Mouse (Mus musculus) C2C12 (cell line): Measurements from ENCODE around the gene Clns1a.

Experiments used
- CTCF ChIP-seq: IDR thresholded peaks from one replicate; pipeline ENCODE4 v1.5.1; 2011; ENCODE audit not compliant: control insufficient read depth, insufficient read depth, insufficient read length
- MAX ChIP-seq: IDR thresholded peaks from one replicate; pipeline ENCODE4 v1.6.1; 2011; ENCODE audit warnings: mild to moderate bottlenecking, control low read depth
- MYOD1 ChIP-seq: IDR thresholded peaks from one replicate; pipeline ENCODE4 v1.6.1; 2011; ENCODE audit warnings: low read depth; ENCODE audit not compliant: control insufficient read depth, insufficient read length

- TF ChIP-seq MAX (no peak), CTCF (no peak), MYOD1 (no peak)
Measured at GRCm38 (mm10) chr7:97764591-97764990, 68.2 kb downstream of the Clns1a start.
